Mouse (Mus musculus) forebrain, embryonic 14.5 days (tissue): Measurements from ENCODE around the gene Mcm3. TPM values are rescaled to one million over a fixed set of nuclear protein-coding genes. Genes with fewer than 3 reads are reported as not detected.
"Not testable (repeated sequence)": the region's sequence is repeated elsewhere in the genome, so short reads cannot be mapped to it uniquely, and the experiment has no call there.

ENCODE experiments used
- ATAC-seq: fragments of 200-750 bp; cut with Nextera tagmentation; 2 replicates; pipeline ENCODE4 v1.8.0; 2017; ENCODE audit warnings: mild to moderate bottlenecking, moderate library complexity
- DNase-seq: peaks from one replicate; pipeline ENCODE4 v3.0.0-alpha.2; 2015; ENCODE audit warnings: low spot score
- H3K27ac ChIP-seq: fragments of 300-500 bp; sonication (generic); 2 replicates; pipeline ENCODE4 v1.5.1; 2014; ENCODE audit warnings: low read depth, mild to moderate bottlenecking, control low read depth, low read length, moderate library complexity
- H3K27me3 ChIP-seq: fragments of 300-500 bp; sonication (generic); replicated peaks from 2 replicates; pipeline ENCODE4 v1.6.1; 2014; ENCODE audit warnings: low read length, control low read depth, mixed read lengths; ENCODE audit not compliant: control insufficient read depth, insufficient read depth
- H3K36me3 ChIP-seq: fragments of 300-500 bp; sonication (generic); 2 replicates; pipeline ENCODE4 v1.6.1; 2014; ENCODE audit warnings: low read length, control low read depth; ENCODE audit not compliant: control insufficient read depth, insufficient read depth
- H3K4me1 ChIP-seq: fragments of 300-500 bp; sonication (generic); 2 replicates; pipeline ENCODE4 v1.6.1; 2014; ENCODE audit warnings: antibody characterized with exemption, low read length, control low read depth; ENCODE audit not compliant: control insufficient read depth, insufficient read depth
- H3K4me2 ChIP-seq: fragments of 300-500 bp; sonication (generic); 2 replicates; pipeline ENCODE4 v1.6.1; 2014; ENCODE audit warnings: mild to moderate bottlenecking, control low read depth, low read length
- H3K4me3 ChIP-seq: fragments of 300-500 bp; sonication (generic); 2 replicates; pipeline ENCODE4 v1.5.1; 2014; ENCODE audit warnings: low read depth, low read length, control low read depth
- H3K9ac ChIP-seq: fragments of 300-500 bp; sonication (generic); 2 replicates; pipeline ENCODE4 v1.6.1; 2014; ENCODE audit warnings: mild to moderate bottlenecking, low read length, control low read depth, moderate library complexity
- H3K9me3 ChIP-seq: fragments of 300-500 bp; sonication (generic); replicated peaks from 2 replicates; pipeline ENCODE4 v1.6.1; 2016; ENCODE audit warnings: low read length, control low read depth, mixed read lengths; ENCODE audit not compliant: control insufficient read depth
- WGBS: fragments of 180-500 bp; shearing (Covaris S2); extraction: QIAGEN DNeasy Blood & Tissue Kit; methylation state at CpG from one replicate; pipeline ENCODE4 v1.1.7; 2014; 5-methylcytosine and 5-hydroxymethylcytosine counted together
- polyA plus RNA-seq: library from polyadenylated mRNA; unstranded; fragments of >200 nt; fragmentation: Nextera tagmentation; extraction: Ambion mirVana; gene quantifications from 2 replicates; pipeline ENCODE4 v1.2.1, GENCODE M21; 2014

The Mcm3 gene
- polyA plus RNA-seq, 1 experiment from 2014 or later: 79.4 TPM

DNA sequence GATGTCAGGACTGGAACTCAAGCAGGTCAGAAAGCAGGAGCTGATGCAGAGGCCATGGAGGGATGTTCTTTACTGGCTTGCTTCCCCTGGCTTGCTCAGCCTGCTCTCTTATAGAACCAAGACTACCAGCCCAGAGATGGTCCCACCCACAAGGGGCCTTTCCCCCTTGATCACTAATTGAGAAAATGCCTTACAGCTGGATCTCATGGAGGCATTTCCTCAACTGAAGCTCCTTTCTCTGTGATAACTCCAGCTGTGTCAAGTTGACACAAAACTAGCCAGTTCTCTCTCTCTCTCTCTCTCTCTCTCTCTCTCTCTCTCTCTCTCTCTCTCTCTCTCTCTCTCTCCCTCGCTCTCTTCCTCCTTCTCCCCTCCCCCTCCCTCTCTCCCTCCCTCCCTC lies 29.6 kb downstream of the Mcm3 start, which contains the start of gene Il17f:
Il17f (minus strand) TSS at position 101 of the 400 bp plus-strand sequence.
- ATAC-seq, H3K27ac ChIP-seq, H3K4me3 ChIP-seq, H3K9me3 ChIP-seq, H3K4me2 ChIP-seq, H3K27me3 ChIP-seq, H3K9ac ChIP-seq, H3K36me3 ChIP-seq, H3K4me1 ChIP-seq, DNase-seq: not testable (repeated sequence)
- WGBS: 100% methylated on average over 1 of the region's 1 CpGs

DNA sequence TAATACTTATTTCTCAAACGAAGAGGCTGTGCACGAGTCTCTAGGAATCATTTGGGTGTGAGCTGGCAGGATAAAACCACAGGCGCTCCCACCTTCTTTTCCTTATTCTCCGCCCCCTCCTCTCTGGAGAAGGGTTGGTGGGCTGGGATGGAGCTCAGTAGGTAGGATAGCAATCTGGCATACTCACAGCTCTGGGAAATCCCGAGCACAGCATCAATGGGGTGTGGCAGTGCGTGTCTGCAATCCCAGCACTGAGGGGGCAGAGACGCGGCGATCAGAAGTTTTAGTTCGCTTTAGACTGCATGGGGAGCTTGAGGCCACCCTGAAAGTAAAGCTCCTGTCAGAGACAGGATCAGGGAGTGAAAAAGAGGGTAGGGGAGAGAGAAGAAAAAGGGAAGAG lies 31.7 kb downstream of the Mcm3 start:
- Histone ChIP-seq H3K4me1 (no peaks in the 10 kb centered on the region), H3K9ac (no peak overlapping the region), H3K4me2 (no peak overlapping the region), H3K27me3 (no peaks in the 10 kb centered on the region), H3K27ac (no peak overlapping the region), H3K9me3 (no peaks in the 10 kb centered on the region), H3K36me3 (no peaks in the 10 kb centered on the region), H3K4me3 (no peak overlapping the region)
- WGBS: 40% methylated on average over 10 of the region's 10 CpGs
- ATAC-seq (no peak), DNase-seq (no peak)

DNA sequence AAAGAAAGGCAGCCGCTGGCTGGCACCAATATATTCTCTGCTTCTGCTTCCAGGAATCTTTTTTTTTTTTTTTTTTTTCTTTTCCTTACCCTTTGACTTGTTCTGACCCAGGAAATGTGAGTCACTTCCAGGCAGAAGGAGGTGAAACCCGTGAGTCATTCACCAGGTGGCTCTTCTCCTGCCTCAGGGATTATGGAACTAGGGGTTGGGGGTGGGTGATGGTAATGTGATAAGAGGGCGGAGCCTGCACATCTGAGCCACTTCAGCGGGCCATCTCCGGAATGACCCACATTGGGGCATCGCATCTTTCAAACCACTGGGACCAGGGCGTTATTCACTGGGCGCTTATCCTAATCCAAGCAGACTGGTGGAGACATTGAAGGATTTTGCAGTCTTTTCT lies 33.1 kb downstream of the Mcm3 start:
- ATAC-seq: no peak
- no peak overlapping the region for H3K4me3 ChIP-seq
- H3K9ac ChIP-seq: no peak overlapping the region
- no peaks in the 10 kb centered on the region for H3K9me3 ChIP-seq
- no peaks in the 10 kb centered on the region for H3K27me3 ChIP-seq
- WGBS: 60% methylated on average over 8 of the region's 8 CpGs
- H3K27ac ChIP-seq: no peak overlapping the region
- H3K4me1 ChIP-seq: no peaks in the 10 kb centered on the region
- DNase-seq: no peak
- no peak overlapping the region for H3K4me2 ChIP-seq
- H3K36me3 ChIP-seq: no peaks in the 10 kb centered on the region

DNA sequence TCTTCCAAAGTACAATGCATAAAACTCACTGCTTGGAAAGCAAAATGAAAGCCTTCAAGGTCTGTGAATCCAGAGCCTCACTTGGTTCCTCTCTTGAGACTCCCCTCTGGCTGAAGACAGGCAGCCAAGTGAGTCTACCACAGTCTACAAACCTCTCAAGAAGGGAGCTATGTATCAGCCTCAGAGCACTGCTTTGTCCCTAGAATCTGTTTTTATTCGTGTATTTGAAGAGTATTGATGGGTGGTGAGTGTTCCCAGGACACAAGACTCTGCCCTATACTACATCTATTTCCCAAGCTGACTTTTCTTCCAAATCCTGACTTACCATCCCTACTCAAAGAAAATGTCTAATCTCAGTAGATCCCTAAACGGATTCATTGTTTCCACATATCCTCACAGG lies 41.7 kb downstream of the Mcm3 start:
- Histone ChIP-seq H3K4me3 (no peak overlapping the region), H3K9ac (no peak overlapping the region), H3K4me1 (no peaks in the 10 kb centered on the region), H3K27ac (no peak overlapping the region), H3K9me3 (no peaks in the 10 kb centered on the region), H3K4me2 (no peak overlapping the region), H3K27me3 (no peaks in the 10 kb centered on the region), H3K36me3 (no peaks in the 10 kb centered on the region)
- ATAC-seq (no peak), DNase-seq (no peak)
- WGBS: 77% methylated on average over 2 of the region's 2 CpGs

DNA sequence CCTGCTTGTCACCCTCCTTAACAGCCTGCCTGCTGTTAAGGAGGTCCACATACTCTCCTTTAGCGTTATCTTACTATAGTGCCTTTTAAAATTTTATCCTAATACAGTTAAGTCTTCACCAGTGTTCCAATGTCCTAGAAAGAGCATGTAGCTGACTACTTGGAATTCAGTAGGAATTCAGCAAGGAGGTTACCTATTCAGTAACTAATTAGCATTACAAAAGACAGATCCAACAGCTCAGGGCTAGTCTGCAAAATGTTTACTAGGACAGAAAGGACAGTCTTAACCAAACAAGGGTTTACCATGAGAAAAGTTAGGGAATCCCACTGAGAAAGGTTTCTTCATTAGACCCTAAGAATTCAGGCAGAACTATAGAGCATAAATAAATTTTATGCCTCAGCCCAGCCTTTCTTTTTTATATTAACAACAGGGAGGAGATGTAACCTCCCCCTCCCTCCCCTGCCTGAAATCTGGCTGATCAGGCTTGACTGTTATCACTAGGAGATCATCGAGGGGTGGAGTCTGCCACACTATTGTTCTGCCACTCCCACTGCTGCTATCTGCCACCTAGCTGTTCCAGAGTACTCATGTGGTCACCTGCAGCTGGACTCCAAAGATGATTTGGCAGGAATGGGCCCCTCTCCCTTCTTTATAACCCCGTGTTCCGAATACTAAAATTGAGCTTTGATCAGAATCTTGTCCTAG lies 45.9 kb downstream of the Mcm3 start:
- not testable (repeated sequence) for ATAC-seq, H3K36me3 ChIP-seq, H3K27ac ChIP-seq, H3K27me3 ChIP-seq, H3K9me3 ChIP-seq, DNase-seq, H3K4me2 ChIP-seq, H3K4me1 ChIP-seq, H3K9ac ChIP-seq, H3K4me3 ChIP-seq
- 83% methylated on average over 4 of the region's 4 CpGs for WGBS

DNA sequence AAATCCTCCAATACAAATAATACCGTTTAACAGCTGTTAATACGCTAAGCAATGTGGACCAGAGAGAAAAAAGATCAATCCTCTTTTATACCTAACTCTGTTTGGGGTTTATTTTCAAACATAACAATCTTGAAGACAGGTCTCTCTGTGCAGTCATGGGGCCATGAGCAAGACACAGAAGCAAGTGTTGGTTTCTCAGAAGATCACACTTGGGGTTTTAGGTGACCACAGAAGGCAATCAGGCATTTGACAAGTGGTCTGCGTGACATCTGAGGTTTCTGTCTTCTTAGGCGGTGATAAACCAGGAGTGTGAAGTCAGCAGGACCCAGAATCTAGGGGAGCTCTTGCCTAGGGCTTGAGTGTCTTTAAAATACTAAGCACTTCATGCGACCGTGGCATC lies 53.6 kb downstream of the Mcm3 start:
- Histone ChIP-seq H3K4me2 (no peak overlapping the region), H3K4me3 (no peak overlapping the region), H3K36me3 (no peaks in the 10 kb centered on the region), H3K27ac (no peak overlapping the region), H3K4me1 (no peaks in the 10 kb centered on the region), H3K9me3 (no peaks in the 10 kb centered on the region), H3K27me3 (no peaks in the 10 kb centered on the region), H3K9ac (no peak overlapping the region)
- DNase-seq (no peak), ATAC-seq (no peak)
- WGBS: 91% methylated on average over 6 of the region's 6 CpGs

DNA sequence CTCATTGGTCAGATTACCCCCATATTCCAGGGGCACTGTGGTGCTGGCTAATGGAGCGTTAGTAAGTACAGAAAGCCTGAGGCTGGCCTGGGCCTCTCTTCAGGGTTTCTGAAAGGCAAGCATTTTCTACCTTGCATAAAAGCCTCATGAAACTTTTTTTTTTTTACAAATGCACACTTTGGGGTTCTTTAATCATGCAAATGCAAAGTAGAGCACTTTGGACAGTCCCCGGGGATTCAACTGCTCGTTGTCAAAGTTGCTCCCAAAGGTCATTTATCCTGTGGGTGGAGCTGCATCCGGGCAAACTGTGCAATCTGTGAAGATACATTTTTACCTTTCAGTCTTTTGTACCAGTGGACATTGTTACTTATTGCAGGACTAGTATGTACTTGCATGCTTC lies 58.7 kb downstream of the Mcm3 start:
- Histone ChIP-seq H3K4me1 (no peaks in the 10 kb centered on the region), H3K9ac (no peak overlapping the region), H3K27me3 (no peaks in the 10 kb centered on the region), H3K4me3 (no peak overlapping the region), H3K36me3 (no peaks in the 10 kb centered on the region), H3K4me2 (no peak overlapping the region), H3K9me3 (no peaks in the 10 kb centered on the region), H3K27ac (no peak overlapping the region)
- ATAC-seq: no peak
- peak; percentile 6 for DNase-seq
- WGBS: 23% methylated on average over 4 of the region's 4 CpGs

DNA sequence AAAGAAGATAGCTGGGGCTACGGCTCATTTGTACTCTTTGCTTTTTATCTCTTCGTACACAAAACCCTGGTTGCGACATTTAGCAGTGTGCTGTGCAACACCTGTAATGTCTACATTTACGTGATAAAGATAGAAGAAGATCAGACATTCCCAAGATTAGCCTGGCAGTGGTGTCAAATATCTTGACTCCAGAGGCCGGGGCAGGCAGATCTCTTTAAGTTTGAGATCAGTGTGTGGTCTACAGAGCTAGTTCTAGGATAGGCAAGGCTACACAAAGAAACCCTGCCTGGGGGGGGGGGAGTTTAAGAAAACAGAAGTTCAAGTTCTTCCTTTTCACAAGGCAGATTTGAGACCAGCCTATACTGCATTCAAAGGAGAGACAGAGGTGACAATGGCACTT lies 59.8 kb downstream of the Mcm3 start:
- no peak overlapping the region for H3K4me3 ChIP-seq
- H3K27ac ChIP-seq: no peak overlapping the region
- no peak overlapping the region for H3K9ac ChIP-seq
- WGBS: 88% methylated on average over 5 of the region's 5 CpGs
- H3K4me2 ChIP-seq: no peak overlapping the region
- H3K9me3 ChIP-seq: no peaks in the 10 kb centered on the region
- H3K36me3 ChIP-seq: no peaks in the 10 kb centered on the region
- ATAC-seq: no peak
- no peak for DNase-seq
- H3K27me3 ChIP-seq: no peaks in the 10 kb centered on the region
- no peaks in the 10 kb centered on the region for H3K4me1 ChIP-seq

DNA sequence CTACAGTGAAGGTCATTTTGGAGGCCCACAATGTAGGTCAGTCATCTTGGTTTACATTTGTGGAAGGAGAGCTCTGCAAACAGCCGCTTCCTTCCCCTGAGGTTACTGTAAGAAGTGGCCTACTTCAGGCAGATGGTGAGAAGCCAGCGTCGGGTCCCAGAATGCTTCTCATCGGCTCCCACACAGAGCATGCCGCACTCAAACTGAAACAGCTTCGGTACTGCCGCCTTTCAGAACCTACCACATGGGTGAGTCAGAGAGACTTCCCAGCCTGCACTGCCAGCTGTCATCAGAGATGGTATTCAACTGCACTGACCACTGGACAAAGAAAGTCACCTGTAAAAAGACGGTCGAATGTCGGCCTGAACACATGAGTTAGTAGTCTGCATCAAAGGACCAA lies 60.3 kb downstream of the Mcm3 start:
- DNase-seq: no peak
- H3K4me1 ChIP-seq: no peaks in the 10 kb centered on the region
- no peaks in the 10 kb centered on the region for H3K36me3 ChIP-seq
- no peak overlapping the region for H3K27ac ChIP-seq
- ATAC-seq: no peak
- no peak overlapping the region for H3K4me2 ChIP-seq
- no peaks in the 10 kb centered on the region for H3K9me3 ChIP-seq
- WGBS: 90% methylated on average over 10 of the region's 10 CpGs
- H3K4me3 ChIP-seq: no peak overlapping the region
- no peaks in the 10 kb centered on the region for H3K27me3 ChIP-seq
- H3K9ac ChIP-seq: no peak overlapping the region
